Comparison of ENCODE assay signal across 10 mouse cellular contexts in the genomic region with DNA sequence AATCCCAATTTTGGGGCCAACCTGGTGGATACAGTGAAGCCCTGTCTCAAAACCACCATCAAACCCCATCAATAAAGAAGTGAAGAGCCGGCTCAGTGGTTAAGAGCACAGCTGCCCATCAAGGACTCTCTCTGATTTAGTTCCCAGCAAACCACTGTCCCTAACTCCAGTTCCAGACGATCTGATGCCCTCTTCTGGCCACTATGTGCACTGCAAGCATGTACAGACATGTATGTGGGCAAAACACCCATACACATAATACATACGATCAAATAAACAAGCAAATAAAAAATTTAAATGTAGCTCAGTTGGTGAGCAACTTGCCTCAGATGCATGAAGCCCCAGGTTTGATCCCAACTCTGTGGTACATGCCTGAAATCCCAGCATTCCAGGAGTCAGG.
DNase-seq lines count a peak whose midpoint lies in the region; ATAC-seq and TF ChIP-seq lines count a peak whose summit lies in the region.
"Had no signal": no experiment of that assay in that cellular context is flagged by ENCODE, and none has a peak within 500 bp of the region (broad histone marks: within the 10 kb centered on the region; RNA-seq: fewer than 3 reads in every experiment).

No protein-coding gene starts in this region.

- H3K9me3 ChIP-seq in embryonic facial prominence, embryonic 11.5 days (replicated peaks; ENCODE audit: control insufficient read depth, low read length), result no peaks in the 10 kb centered on the region
- H3K9me3 ChIP-seq in embryonic facial prominence, embryonic 10.5 days, result peaks cover 6% of the 10 kb centered on the region; the same call in 1 of the 2 replicates
- H3K9me3 ChIP-seq in neural tube, embryonic 15.5 days (replicated peaks), result no peaks in the 10 kb centered on the region
- H3K9me3 ChIP-seq: hindbrain, embryonic 15.5 days had no signal

- ATAC-seq in embryonic facial prominence, embryonic 11.5 days (replicated peaks; ENCODE audit: insufficient number of reproducible peaks, low FRiP score, low TSS enrichment, low read depth), result no peak
- no peak for ATAC-seq in neural tube, embryonic 15.5 days (ENCODE audit: low FRiP score)
- peak; percentile 26; the same call in 1 of the 2 replicates for ATAC-seq in megakaryocyte, adult 5-6 weeks (ENCODE audit: poor library complexity, severe bottlenecking)
- ATAC-seq in activated CD4-positive, CD25-positive, alpha-beta regulatory T cell, adult 4 months, result no peak

- TF ChIP-seq CTCF in brain, embryonic 14.5 days (IDR thresholded peaks at IDR 0.05; ENCODE audit: borderline replicate concordance, extremely low read depth, insufficient read depth, insufficient read length), result peak; percentile 49; the same call in 1 of the 2 replicates

- peak; percentile 18 for DNase-seq in embryonic facial prominence, embryonic 11.5 days (ENCODE audit: low spot score)
- no peak for DNase-seq in embryonic facial prominence, embryonic 10.5 days (ENCODE audit: low spot score)
- peak; percentile 24 for DNase-seq in neural tube, embryonic 10.5 days (ENCODE audit: extremely low spot score, low spot score)
- peak; percentile 9 for DNase-seq in brain, embryonic 14.5 days (ENCODE audit: low read depth)
- DNase-seq in heart, postnatal 25 days (ENCODE audit: low spot score), result no peak

- no peaks in the 10 kb centered on the region for H3K27me3 ChIP-seq in embryonic facial prominence, embryonic 11.5 days (ENCODE audit: control insufficient read depth, insufficient read depth, low read length)
- H3K27me3 ChIP-seq in embryonic facial prominence, embryonic 10.5 days (replicated peaks; ENCODE audit: low read depth, poor library complexity, severe bottlenecking), result no peaks in the 10 kb centered on the region
- no peaks in the 10 kb centered on the region for H3K27me3 ChIP-seq in neural tube, embryonic 15.5 days (replicated peaks)
- H3K27me3 ChIP-seq: hindbrain, embryonic 15.5 days had no signal

- intact Hi-C loops in heart, postnatal 25 days (cut with DNase I), result no loop called here

- no peaks in the 10 kb centered on the region; the same call in none of the 2 replicates for H3K36me3 ChIP-seq in embryonic facial prominence, embryonic 11.5 days (replicated peaks; ENCODE audit: control insufficient read depth, insufficient read depth, low read depth, low read length)
- H3K36me3 ChIP-seq in embryonic facial prominence, embryonic 10.5 days (replicated peaks), result peaks cover 97% of the 10 kb centered on the region
- peaks cover 38% of the 10 kb centered on the region for H3K36me3 ChIP-seq in neural tube, embryonic 15.5 days

- TF ChIP-seq POLR2A in brain, embryonic 14.5 days (IDR thresholded peaks at IDR 0.05; ENCODE audit: borderline replicate concordance, extremely low read depth, insufficient read depth, insufficient read length, poor library complexity, severe bottlenecking), result no peak

- no peaks in the 10 kb centered on the region for H3K4me1 ChIP-seq in embryonic facial prominence, embryonic 11.5 days (ENCODE audit: control insufficient read depth, insufficient read depth, low read length)
- peaks cover 11% of the 10 kb centered on the region for H3K4me1 ChIP-seq in embryonic facial prominence, embryonic 10.5 days
- peaks cover 17% of the 10 kb centered on the region for H3K4me1 ChIP-seq in neural tube, embryonic 15.5 days

- no peak overlapping the region for H3K4me3 ChIP-seq in embryonic facial prominence, embryonic 11.5 days (ENCODE audit: low read depth, low read length)
- H3K4me3 ChIP-seq in embryonic facial prominence, embryonic 10.5 days, result no peak overlapping the region
- H3K4me3 ChIP-seq in neural tube, embryonic 15.5 days (replicated peaks), result no peak overlapping the region
- H3K4me3 ChIP-seq: hindbrain, embryonic 15.5 days; myocyte had no signal

- no peak overlapping the region for H3K27ac ChIP-seq in embryonic facial prominence, embryonic 11.5 days (replicated peaks; ENCODE audit: low read depth, low read length)
- no peak overlapping the region for H3K27ac ChIP-seq in embryonic facial prominence, embryonic 10.5 days (replicated peaks)
- no peak overlapping the region; the same call in 1 of the 2 replicates for H3K27ac ChIP-seq in neural tube, embryonic 15.5 days (replicated peaks)

- WGBS in embryonic facial prominence, embryonic 11.5 days, result 73% methylated on average over 3 of the region's 3 CpGs
- WGBS in embryonic facial prominence, embryonic 10.5 days, result 72% methylated on average over 3 of the region's 3 CpGs
- 73% methylated on average over 3 of the region's 3 CpGs for WGBS in neural tube, embryonic 15.5 days

- H3K9ac ChIP-seq in embryonic facial prominence, embryonic 11.5 days (replicated peaks; ENCODE audit: low read length), result no peak overlapping the region
- H3K9ac ChIP-seq in neural tube, embryonic 15.5 days (replicated peaks), result no peak overlapping the region
- H3K9ac ChIP-seq: hindbrain, embryonic 15.5 days had no signal

- no peak overlapping the region for H3K4me2 ChIP-seq in embryonic facial prominence, embryonic 11.5 days (ENCODE audit: low read depth, low read length)
- H3K4me2 ChIP-seq in neural tube, embryonic 15.5 days, result no peak overlapping the region
- H3K4me2 ChIP-seq: hindbrain, embryonic 15.5 days had no signal

Comparison
In these comparisons a context has a peak if more than half of its experiments do, and no peak if none do; other contexts are left out.
1. DNase-seq: peak in embryonic facial prominence, embryonic 11.5 days (single experiment), neural tube, embryonic 10.5 days (single experiment) and brain, embryonic 14.5 days (single experiment); none in embryonic facial prominence, embryonic 10.5 days (single experiment) and heart, postnatal 25 days (single experiment).